Mouse (Mus musculus) telencephalon, adult 2 months (tissue): ENCODE data around the gene Duox2.

Experiments used
- DNase-seq: peaks from one replicate; pipeline ENCODE4 v3.0.0-alpha.2; 2011; ENCODE audit warnings: low read depth, low spot score

Duox2 gene

DNA sequence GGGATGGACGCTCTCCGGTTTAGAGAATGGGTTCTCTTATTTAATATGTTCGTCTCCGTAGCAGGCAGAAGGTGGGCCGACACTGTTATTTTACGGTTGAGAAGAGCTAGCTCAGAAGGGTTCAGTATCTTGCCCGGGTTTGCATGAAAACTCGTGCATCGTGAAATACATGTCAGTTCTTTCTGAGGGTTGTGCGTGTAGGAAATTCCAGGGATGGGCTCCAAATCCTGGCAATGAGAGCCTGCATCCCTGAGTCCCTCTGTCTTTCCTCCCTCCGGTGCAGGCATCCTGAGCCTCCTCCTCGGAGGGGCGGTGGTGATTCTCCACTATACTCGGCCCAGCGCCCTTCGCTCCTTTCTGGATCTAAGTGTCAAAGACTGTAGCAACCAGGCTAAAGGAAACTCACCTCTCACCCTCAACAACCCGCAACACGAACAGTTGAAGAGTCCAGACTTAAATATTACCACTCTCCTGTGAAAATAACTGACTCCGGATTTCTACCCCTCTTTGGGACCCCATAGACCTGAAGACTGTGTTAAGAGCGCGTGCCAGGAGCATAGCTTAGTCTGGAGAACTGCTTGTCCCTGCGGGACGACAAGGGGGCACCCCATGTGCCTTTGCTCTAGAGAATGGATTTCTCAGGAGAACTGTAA is 3.8 kb upstream of the Duox2 start:
- no peak for DNase-seq

DNA sequence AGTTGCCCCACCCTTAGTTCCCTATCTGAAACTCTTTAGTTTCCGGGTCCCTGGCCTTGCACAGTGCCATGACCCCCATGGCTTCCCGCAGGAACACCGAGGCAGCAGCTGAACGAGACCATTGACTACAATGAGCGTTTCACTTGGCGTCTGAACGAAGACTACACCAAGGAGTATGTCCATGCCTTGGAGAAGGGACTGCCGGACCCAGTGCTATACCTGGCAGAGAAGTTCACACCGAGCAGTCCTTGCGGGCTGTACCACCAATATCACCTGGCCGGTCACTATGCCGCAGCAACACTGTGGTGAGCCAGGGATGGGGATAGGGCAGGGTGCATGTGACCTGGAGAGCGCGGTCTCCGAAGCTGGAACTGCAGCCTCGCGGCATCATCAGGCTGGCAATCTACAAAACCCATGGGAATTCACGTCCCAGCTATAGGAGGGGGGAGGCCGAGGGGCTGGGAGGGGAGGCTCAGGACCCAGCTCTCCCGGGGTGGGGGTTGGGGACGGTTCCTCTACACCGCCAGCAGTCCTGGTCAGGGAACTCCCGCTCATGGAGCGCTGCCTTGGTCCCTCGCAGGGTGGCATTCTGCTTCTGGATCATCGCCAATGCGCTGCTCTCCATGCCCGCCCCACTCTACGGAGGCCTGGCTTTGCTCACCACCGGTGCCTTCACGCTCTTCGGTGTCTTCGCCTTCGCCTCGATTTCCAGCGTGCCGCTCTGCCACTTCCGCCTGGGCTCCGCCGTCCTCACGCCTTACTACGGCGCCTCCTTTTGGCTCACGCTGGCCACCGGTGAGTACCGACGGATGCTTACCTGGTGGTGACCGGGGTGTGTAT is 3.1 kb upstream of the Duox2 start:
- DNase-seq = no peak

DNA sequence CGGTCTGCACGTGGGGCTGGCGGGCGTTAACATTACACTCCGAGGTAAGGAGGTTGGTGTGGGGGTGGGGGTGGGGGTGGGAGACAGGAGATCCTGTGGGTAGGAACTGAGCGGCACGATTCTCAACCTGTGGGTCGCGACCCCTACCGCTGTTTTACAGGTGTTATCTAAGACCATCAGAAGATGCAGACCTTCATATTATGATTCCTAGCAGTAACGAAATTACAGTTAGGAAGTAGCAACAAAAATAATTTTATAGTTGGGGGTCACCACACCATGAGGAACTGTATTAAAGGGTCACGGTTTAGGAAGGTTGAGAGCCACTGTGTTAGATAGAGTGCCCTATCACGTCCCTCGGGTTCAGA is 2.4 kb upstream of the Duox2 start:
- DNase-seq = no peak

DNA sequence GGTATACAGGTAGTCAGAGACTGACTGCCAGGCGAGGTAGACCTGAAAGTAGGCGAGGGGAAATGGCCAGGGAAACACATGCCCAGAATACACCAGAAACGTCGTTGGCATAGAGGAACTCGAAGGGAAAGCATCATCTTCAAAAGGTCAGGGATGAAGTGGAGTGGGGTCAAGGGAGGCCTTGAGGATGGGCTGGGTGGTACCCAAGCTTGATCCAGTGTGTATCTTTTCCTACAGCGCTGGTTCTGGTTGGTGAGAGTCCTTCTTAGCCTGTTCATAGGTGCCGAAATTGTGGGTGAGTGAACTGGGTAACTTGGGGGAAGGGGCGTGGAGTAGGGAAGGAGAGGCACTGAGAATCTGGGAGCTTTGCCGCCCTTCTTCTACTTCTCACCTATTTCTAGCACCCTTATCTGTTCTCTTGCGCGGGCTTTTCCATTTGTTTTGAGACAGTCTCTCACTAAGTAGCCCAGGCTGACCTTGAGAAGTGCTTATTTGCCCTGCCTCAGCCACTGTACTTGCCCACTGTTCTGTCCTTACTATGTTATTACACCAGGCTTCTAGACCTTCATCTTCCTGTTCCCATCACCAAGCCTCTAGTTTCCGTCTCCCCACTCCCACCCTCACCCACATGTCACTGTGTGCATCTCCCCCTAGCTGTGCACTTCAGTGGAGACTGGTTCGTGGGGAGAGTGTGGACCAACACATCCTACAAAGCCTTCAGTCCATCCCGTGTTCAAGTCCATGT is 1.8 kb upstream of the Duox2 start:
- no peak for DNase-seq

DNA sequence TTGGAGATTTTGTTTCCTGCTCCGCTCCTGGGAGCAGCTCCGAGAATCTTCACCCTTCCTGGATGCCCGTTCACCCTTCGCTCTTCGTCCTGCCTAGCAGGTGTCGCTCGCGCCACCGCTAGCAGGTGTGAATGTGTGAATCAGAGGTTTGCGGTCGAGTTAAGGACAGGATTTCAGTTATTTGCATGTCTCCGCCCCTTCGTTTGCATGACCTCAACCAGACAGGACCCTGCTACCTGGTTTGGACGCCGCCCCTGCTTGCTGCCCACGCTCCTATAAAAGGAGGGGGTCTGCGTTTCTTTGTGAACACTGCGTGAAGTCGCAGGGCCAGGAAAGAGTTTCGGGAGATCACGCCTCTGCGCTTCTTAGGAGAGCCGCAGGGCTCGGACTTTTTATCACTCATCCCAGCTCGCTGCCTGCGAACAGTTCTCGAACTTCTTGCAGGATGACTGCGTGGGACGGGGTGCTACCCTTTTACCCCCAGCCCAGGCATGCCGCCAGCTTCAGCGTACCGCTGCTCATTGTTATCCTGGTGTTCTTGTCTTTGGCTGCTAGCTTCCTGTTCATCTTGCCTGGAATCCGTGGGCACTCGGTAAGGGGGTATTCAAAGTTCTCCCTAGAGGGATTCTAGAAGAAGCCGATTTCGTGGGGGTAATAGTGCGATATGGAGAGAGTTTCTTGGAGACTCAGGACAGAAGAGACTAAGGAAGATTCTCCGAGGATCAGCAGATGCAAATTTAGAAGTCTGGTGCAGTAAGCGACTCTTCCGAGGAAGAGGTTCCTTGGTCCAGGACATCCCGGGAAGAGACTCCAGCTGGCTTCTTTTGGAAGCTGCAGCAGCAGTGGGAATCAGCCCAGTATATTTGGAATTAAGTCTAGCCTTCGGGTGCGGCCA is 594 bp upstream of the Duox2 start, which contains the start of gene Duoxa2:
Gene Duoxa2, plus strand, starts transcription at position 305 of the 895 bp plus-strand sequence.
- no peak for DNase-seq

DNA sequence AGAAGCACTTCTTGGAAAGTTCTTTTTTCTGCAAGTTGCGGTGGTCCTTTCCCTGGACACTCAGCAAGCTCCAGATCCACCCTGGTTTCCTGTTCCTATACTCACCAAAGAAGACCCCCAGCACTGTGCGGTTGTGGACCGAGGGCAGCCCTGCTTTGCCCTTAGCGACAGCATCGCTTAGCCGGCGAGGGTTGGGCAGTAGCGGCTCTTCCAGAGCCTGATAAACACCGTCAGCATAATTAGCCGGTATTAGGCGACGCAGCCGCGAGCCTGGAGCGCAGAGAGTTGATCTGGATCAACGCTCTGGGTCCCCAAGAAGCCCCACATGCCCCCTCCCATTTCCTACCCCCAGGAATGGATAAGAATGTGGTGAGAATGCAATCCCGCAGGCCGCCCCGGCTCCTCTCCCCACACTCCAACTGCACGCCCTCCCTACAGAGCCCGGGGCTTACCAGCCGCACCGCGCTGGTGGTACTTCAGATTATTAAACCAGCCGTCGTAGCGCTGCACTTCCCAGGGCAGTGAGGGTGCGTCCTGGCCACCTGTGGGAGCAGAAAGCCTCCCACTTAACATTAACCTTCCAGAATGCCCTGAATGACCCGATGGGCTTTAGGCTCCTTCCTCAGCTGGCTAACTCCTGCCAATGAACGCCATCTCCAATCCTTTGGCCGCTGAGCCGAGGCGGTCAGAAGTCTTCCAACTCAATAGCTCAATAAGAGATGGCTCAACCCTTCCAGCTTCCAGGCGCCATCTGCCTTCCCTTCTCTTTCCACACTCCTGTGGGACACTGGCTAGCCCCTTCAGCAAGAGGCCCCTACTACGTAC is 766 bp downstream of the Duox2 start:
- DNase-seq = no peak

GRCm38 (mm10) chr2:122294916-122295315 is 3.3 kb downstream of the Duox2 start:
- no peak for DNase-seq

GRCm38 (mm10) chr2:122286137-122286536 is 12.1 kb downstream of the Duox2 start:
- no peak for DNase-seq

- DNase-seq = no peak
Measured at GRCm38 (mm10) chr2:122284091-122284490, 14.2 kb downstream of the Duox2 start.

- DNase-seq = no peak
Measured at GRCm38 (mm10) chr2:122278769-122279168, 19.5 kb downstream of the Duox2 start.

DNA sequence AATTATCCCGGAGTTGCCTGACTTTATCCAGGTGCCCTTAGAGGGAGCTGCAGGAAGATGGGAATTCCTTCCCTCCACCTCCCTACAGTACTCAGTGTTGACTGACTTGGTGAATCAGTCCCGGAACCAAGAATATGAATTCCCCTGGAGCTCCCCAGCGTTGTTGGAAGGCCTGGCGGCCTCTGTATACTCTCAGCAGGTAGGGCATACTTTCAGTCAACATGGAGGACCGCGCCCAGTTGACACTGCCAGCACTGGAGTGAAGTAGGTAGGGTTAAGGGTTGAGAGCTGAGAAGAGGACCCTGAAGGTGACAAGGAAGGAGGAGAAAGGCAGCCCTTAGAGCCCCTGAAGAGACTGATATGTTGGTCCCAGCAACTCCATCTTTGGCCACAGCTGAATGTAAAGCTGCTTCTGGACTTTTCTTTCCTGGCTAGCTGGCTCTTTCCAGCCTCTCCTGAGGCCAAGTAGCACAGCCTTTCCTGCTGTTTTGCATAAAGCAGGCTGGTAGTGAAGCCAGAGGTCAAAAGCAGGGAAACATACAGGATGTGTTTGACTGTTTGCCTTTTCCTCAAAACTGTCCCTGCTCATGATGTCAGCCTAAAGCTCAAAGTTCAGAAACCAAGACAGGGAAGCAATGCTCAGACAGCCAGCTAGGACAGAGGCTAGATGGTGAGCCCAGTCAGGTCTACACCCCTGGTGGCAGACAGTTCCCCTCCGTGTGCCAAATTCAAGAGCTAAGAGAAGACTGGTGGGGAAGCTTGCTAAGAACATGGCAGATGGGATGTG is 31.6 kb downstream of the Duox2 start:
- DNase-seq = no peak

DNA sequence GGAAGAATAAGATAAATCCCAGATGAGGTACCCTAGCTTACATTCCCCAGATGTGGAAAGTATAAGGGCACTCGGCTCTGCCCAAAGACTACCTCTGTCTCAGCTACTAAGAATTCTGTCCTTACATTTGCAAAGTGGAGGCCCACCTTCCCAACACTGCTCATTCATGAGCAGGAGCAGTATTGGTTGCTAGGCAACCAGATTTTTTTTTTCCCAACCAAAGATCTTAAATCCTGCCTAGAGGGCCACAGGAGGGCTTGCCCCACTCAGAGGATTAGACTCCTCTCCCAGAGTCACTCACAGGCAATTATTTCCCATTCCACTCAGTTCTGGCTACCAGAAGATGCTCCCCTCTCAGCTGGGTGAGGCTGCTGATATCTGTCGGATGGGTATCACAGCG is 33.6 kb downstream of the Duox2 start:
- no peak for DNase-seq

DNA sequence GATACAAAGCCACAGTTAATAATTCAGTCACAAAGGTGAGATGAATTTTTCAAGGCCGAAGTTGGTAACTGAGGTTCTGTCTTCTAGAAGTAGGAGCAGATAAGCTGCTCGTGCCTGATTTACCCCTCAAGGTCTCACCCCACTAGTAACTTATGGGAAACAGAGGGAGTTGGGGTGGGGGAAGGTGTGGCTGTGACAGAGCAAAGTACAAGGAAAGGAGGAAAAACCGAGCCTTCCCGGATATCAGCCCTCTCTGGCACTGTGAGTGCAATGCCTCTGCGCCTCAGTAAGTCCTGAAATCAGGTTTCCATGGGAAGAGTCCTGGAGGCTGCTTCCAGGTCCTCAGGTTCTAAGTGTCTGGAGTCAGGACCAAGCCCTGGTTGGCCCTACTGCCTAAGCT is 37.5 kb downstream of the Duox2 start:
- no peak for DNase-seq

- no peak for DNase-seq
Measured at GRCm38 (mm10) chr2:122255997-122256396, 42.3 kb downstream of the Duox2 start.

DNA sequence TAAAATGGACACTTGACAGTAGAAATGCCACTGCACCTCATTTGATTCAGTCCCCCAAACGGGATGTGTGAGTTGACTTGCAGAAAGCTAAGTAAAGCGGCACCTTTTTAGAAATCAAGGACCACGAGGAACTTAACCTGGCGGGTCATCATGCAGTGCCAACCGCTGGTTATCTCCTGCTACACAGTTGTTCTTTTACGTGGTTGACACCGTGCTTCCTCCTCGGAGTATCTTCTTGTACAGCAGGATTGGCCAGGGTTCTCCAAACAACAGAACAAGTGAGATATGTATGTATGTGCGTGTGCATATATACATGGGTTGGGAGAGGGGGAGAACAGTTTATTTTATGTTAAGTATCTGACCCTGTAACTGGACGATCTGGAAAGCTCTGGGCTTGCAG is 50.5 kb downstream of the Duox2 start:
- DNase-seq = no peak

GRCm38 (mm10) chr2:122243671-122244131 is 54.5 kb downstream of the Duox2 start:
- no peak for DNase-seq

GRCm38 (mm10) chr2:122241935-122242334 is 56.3 kb downstream of the Duox2 start:
- no peak for DNase-seq

DNA sequence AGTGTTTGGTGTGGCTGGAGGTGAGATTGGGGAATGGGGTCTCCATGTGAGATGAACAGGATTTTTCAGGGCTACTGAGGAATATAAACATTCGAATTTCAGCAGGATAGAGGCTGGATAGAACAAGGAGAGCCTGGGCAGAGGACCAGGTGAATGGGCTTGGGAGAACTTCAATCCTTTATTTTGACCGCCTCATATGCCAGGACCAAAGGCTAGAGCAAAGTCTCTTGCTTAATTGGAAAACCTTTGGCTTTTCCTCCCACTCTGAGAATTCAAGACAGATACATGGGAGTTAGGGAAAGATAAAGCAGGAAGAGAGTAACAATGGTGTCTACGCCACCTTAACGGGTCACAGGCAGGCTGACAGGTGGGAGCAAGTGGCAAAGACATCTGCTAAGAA is 57.0 kb downstream of the Duox2 start:
- no peak for DNase-seq

- no peak for DNase-seq
Measured at GRCm38 (mm10) chr2:122240735-122241134, 57.5 kb downstream of the Duox2 start.
